Mouse (Mus musculus) forebrain, embryonic 11.5 days (tissue): Measurements from ENCODE around the gene Hist2h2ac. TPM values are rescaled to one million over a fixed set of nuclear protein-coding genes. Genes with fewer than 3 reads are reported as not detected.
"Not testable (repeated sequence)": the region's sequence is repeated elsewhere in the genome, so short reads cannot be mapped to it uniquely, and the experiment has no call there.

Source experiments
- ATAC-seq: fragments of 200-750 bp; cut with Nextera tagmentation; replicated peaks from 2 replicates; pipeline ENCODE4 v1.8.0; 2017; ENCODE audit warnings: moderate TSS enrichment; ENCODE audit not compliant: low FRiP score
- DNase-seq: peaks from one replicate; pipeline ENCODE4 v3.0.0-alpha.2; 2017; ENCODE audit warnings: low spot score
- H3K27ac ChIP-seq: fragments of 300-500 bp; sonication (generic); 2 replicates; pipeline ENCODE4 v1.5.1; 2014; ENCODE audit warnings: low read depth, low read length
- H3K27me3 ChIP-seq: fragments of 300-500 bp; sonication (generic); 2 replicates; pipeline ENCODE4 v1.6.1; 2014; ENCODE audit warnings: mild to moderate bottlenecking, low read length, mixed read lengths; ENCODE audit not compliant: control insufficient read depth, insufficient read depth
- H3K36me3 ChIP-seq: fragments of 300-500 bp; sonication (generic); 2 replicates; pipeline ENCODE4 v1.6.1; 2014; ENCODE audit warnings: mild to moderate bottlenecking, low read length, moderate library complexity, mixed read lengths; ENCODE audit not compliant: control insufficient read depth, insufficient read depth
- H3K4me1 ChIP-seq: fragments of 300-500 bp; sonication (generic); replicated peaks from 2 replicates; pipeline ENCODE4 v1.6.1; 2014; ENCODE audit warnings: low read length, mixed read lengths; ENCODE audit not compliant: control insufficient read depth, insufficient read depth
- H3K4me2 ChIP-seq: fragments of 300-500 bp; sonication (generic); 2 replicates; pipeline ENCODE4 v1.6.1; 2014; ENCODE audit warnings: low read depth, mild to moderate bottlenecking, low read length, moderate library complexity, mixed read lengths; ENCODE audit not compliant: severe bottlenecking
- H3K4me3 ChIP-seq: fragments of 300-500 bp; sonication (generic); 2 replicates; pipeline ENCODE4 v1.5.1; 2014; ENCODE audit warnings: low read depth, low read length
- H3K9ac ChIP-seq: fragments of 300-500 bp; sonication (generic); 2 replicates; pipeline ENCODE4 v1.6.1; 2014; ENCODE audit warnings: low read length
- H3K9me3 ChIP-seq: fragments of 300-500 bp; sonication (generic); 2 replicates; pipeline ENCODE4 v1.6.1; 2016; ENCODE audit warnings: low read length, mixed read lengths; ENCODE audit not compliant: control insufficient read depth
- WGBS: fragments of 180-500 bp; shearing (Covaris S2); extraction: QIAGEN DNeasy Blood & Tissue Kit; methylation state at CpG from one replicate; pipeline ENCODE4 v1.1.7; 2014; 5-methylcytosine and 5-hydroxymethylcytosine counted together
- polyA plus RNA-seq: library from polyadenylated mRNA; unstranded; fragments of >200 nt; fragmentation: Nextera tagmentation; extraction: Ambion mirVana; gene quantifications from 2 replicates; pipeline ENCODE4 v1.2.1, GENCODE M21; 2014

Hist2h2ac gene
- polyA plus RNA-seq, 1 experiment from 2014 or later, result 18.7 TPM

DNA sequence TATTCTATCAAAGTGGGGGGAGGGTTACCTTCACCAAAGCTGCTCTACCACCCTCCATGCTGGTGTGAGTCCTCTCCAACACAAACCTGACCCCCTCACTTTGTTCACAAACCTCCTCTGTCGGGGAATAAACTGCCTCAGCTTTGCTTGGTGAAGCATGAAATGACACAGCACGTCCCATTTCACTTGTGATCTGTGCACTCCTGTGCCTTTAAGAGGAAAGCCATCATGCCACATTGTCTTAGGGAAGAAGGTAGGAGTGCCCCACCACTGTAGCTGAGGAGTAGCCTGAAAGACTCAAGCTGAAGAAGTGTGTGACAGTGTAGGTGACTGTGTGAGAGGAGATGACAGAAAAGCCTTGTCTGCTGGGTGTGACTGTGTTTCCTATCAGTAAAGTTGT, 4.7 kb upstream of the Hist2h2ac start:
- no peaks in the 10 kb centered on the region for H3K9me3 ChIP-seq
- H3K4me2 ChIP-seq, result no peak overlapping the region
- ATAC-seq (no peak), DNase-seq (no peak)
- no peak overlapping the region for H3K27ac ChIP-seq
- WGBS, result 10% methylated on average over 2 of the region's 2 CpGs
- H3K4me3 ChIP-seq, result no peak overlapping the region
- H3K9ac ChIP-seq, result peak overlapping the region; percentile 35
- H3K36me3 ChIP-seq, result no peaks in the 10 kb centered on the region
- peaks cover 10% of the 10 kb centered on the region; the same call in 1 of the 2 replicates for H3K4me1 ChIP-seq
- no peaks in the 10 kb centered on the region for H3K27me3 ChIP-seq

- no peak overlapping the region for H3K9ac ChIP-seq
- H3K4me3 ChIP-seq, result no peak overlapping the region
- WGBS, result 90% methylated on average over 4 of the region's 4 CpGs
- no peaks in the 10 kb centered on the region for H3K9me3 ChIP-seq
- H3K36me3 ChIP-seq, result no peaks in the 10 kb centered on the region
- H3K27me3 ChIP-seq, result no peaks in the 10 kb centered on the region
- DNase-seq (no peak), ATAC-seq (no peak)
- H3K4me2 ChIP-seq, result peak overlapping the region; percentile 24
- peaks cover 12% of the 10 kb centered on the region; the same call in 1 of the 2 replicates for H3K4me1 ChIP-seq
- no peak overlapping the region for H3K27ac ChIP-seq
Observed at GRCm38 (mm10) chr3:96222774-96223173, 2.1 kb upstream of the Hist2h2ac start.

DNA sequence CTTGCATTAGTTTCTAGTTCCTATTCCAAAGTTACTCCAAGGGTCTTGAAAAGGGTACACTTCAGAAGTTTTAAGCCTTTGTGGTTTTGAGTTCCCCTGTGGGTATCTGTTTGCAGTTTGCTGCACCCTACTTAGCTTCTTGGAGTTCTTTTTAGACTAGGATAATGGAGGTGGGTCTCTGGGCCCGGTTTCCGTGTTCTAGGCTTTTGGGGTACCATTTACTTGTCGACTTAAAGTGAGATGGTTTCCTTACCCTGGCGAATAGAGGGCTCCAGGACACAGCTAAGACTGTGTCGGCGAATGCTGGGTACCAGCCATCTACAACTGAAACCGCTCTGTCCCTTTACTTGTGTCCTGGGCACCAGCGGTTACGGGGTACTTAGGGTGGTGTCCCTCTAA, 959 bp upstream of the Hist2h2ac start:
- peak overlapping the region; percentile 98 for H3K27ac ChIP-seq
- no peaks in the 10 kb centered on the region for H3K9me3 ChIP-seq
- DNase-seq (no peak), ATAC-seq (no peak)
- H3K4me2 ChIP-seq, result peak overlapping the region; percentile 68
- H3K36me3 ChIP-seq, result no peaks in the 10 kb centered on the region
- H3K27me3 ChIP-seq, result no peaks in the 10 kb centered on the region
- peaks cover 10% of the 10 kb centered on the region; the same call in 1 of the 2 replicates for H3K4me1 ChIP-seq
- peak overlapping the region; percentile 84 for H3K9ac ChIP-seq
- 22% methylated on average over 9 of the region's 9 CpGs for WGBS
- peak overlapping the region; percentile 44 for H3K4me3 ChIP-seq

GRCm38 (mm10) chr3:96220131-96220764, 432 bp downstream of the Hist2h2ac start:
- not testable (repeated sequence) for H3K9me3 ChIP-seq, H3K36me3 ChIP-seq, H3K27me3 ChIP-seq
- peak; percentile 20 for ATAC-seq
- Histone ChIP-seq H3K4me1 (peaks cover 10% of the 10 kb centered on the region; the same call in 1 of the 2 replicates), H3K4me3 (peak overlapping the region; percentile 44), H3K4me2 (peak overlapping the region; percentile 68), H3K27ac (peak overlapping the region; percentile 98), H3K9ac (peak overlapping the region; percentile 84)
- peak; percentile 76 for DNase-seq
- under 1% methylated on average over 27 of the region's 47 CpGs for whole genome bisulfite sequencing

GRCm38 (mm10) chr3:96219661-96220130, 984 bp downstream of the Hist2h2ac start, which contains the start of the genes Bola1 and Hist2h2ab:
TSS of gene Bola1 (minus strand) at chr3:96219709.
TSS of gene Hist2h2ab (plus strand) at chr3:96219865.
- Histone ChIP-seq H3K9me3 (no peaks in the 10 kb centered on the region), H3K4me2 (peak within 1 kb of the TSS; percentile 68)
- WGBS, result under 1% methylated on average over 37 of the region's 37 CpGs

DNA sequence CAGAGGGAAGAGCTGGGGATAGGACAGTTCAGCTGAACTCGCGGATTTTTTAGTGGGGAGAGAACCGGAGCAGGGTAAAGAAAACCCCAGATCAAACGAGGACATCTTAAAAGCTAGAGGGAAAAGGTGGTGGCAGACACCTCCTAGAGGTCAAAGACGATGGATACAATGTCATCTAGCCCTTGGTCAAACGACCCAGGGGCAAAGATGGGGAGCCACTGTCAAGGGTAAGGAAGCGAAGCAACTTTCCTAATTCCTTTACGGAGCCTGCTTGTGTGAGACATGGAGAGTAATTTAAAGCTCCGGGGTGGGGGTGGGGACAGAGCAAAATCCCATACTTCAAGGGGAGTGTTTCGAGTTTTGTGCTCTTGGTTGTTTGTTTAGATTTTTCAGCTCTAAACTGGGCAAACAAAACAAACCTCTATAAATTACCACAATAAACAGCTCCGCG, 1.5 kb downstream of the Hist2h2ac start:
- Histone ChIP-seq H3K4me3 (peak overlapping the region; percentile 44), H3K27me3 (no peaks in the 10 kb centered on the region), H3K4me1 (peaks cover 9% of the 10 kb centered on the region; the same call in 1 of the 2 replicates), H3K4me2 (peak overlapping the region; percentile 68), H3K27ac (peak overlapping the region; percentile 98), H3K9ac (peak overlapping the region; percentile 84), H3K36me3 (no peaks in the 10 kb centered on the region), H3K9me3 (no peaks in the 10 kb centered on the region)
- DNase-seq, result peak; percentile 60
- ATAC-seq, result peak; percentile 16; the same call in 1 of the 2 replicates
- under 1% methylated on average over 12 of the region's 12 CpGs for WGBS

More at GRCm38 (mm10) chr3:96219661-96220130, 984 bp downstream of the Hist2h2ac start, which contains the start of the genes Bola1 and Hist2h2ab:
- Histone ChIP-seq H3K27me3 (no peaks in the 10 kb centered on the region), H3K4me3 (peak within 1 kb of the TSS; percentile 44), H3K27ac (peak within 1 kb of the TSS; percentile 98), H3K9ac (peak within 1 kb of the TSS; percentile 84), H3K36me3 (no peaks in the 10 kb centered on the region), H3K4me1 (peaks cover 10% of the 10 kb centered on the region; the same call in 1 of the 2 replicates)
- peak; percentile 86 for DNase-seq
- ATAC-seq, result peak; percentile 85

DNA sequence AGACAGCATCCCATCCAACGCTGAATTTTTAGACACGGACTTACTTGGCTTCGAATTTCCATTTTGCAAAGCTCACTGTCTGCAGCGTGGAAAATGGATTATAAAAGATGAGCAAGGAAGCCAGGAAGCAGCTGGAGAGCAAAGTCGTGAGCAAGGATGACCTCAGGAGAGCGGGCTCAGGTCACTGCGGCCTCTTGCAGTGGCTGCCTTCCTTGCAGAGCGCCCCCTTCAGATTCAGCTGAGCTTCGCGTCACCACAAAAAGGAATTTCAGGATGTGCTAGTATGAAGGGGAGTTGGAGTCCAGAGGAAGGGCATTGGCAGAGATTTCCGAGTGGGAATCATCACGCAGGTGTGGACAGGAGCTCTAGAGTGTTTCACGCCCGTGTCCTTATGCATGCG, 11.4 kb downstream of the Hist2h2ac start:
- H3K9me3 ChIP-seq, result no peaks in the 10 kb centered on the region
- H3K4me3 ChIP-seq, result no peak overlapping the region
- no peak overlapping the region for H3K27ac ChIP-seq
- H3K4me2 ChIP-seq, result no peak overlapping the region
- 22% methylated on average over 15 of the region's 15 CpGs for WGBS
- DNase-seq (no peak), ATAC-seq (no peak)
- 0 out of 2 replicates have a peak, but pooled peaks cover 2% of the 10 kb centered on the region for H3K4me1 ChIP-seq
- no peaks in the 10 kb centered on the region for H3K27me3 ChIP-seq
- H3K36me3 ChIP-seq, result no peaks in the 10 kb centered on the region
- no peak overlapping the region for H3K9ac ChIP-seq

DNA sequence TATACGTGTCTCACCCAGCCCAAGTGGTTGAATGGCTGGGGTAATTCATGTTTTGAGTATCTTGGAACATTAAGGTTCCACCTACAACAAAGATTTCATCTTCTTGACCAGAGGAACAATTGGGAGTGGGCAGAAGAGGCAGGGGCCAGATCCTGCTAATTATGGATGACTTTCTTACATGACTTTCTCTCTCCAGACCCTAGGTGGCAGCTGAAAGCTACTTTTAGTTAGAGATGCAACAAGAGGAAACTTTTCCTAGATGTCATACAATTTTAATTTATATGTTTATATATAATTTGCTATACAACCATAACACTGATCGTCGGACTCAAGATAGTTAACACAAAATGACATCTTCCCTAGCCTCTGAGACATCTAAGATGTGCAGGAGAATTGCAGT, 12.9 kb downstream of the Hist2h2ac start:
- Histone ChIP-seq H3K27ac (no peak overlapping the region), H3K9ac (no peak overlapping the region), H3K4me3 (no peak overlapping the region), H3K27me3 (no peaks in the 10 kb centered on the region), H3K4me1 (0 out of 2 replicates have a peak, but pooled peaks cover 2% of the 10 kb centered on the region), H3K36me3 (no peaks in the 10 kb centered on the region), H3K9me3 (no peaks in the 10 kb centered on the region), H3K4me2 (no peak overlapping the region)
- no peak for ATAC-seq
- DNase-seq, result no peak
- 85% methylated on average over 3 of the region's 3 CpGs for WGBS
